Mouse (Mus musculus) megakaryocyte progenitor cell, adult 5-6 weeks (primary cell): ENCODE results near the gene Il5ra. TPM values are rescaled to one million over a fixed set of nuclear protein-coding genes. Genes with fewer than 3 reads are reported as not detected.
A peak's percentile ranks its signal among the peaks of the same experiment; 100 is the strongest.

Source experiments
- ATAC-seq: replicated peaks from 2 replicates; pipeline ENCODE4 v1.8.0; 2016; ENCODE audit warnings: mild to moderate bottlenecking, moderate TSS enrichment, inconsistent platforms; ENCODE audit not compliant: poor library complexity
- total RNA-seq, 2 experiments: library from RNA; stranded (forward) in 1 of 2; stranded (reverse) in 1 of 2; fragments of 157-497, 149-512 nt in 1 of 2; fragments of 200-1000 nt in 1 of 2; gene quantifications; 2 replicates each; pipeline versions ENCODE4 v1.2.3 to v1.2.4; 2015 to 2017

Il5ra gene
- total RNA-seq (2015) (0.46 and 0.49 TPM in 2 replicates), total RNA-seq (2017) (0.41 and 1.0 TPM in 2 replicates)

GRCm38 (mm10) chr6:106748887-106749388 lies at the start of gene Il5ra:
Gene Il5ra (minus strand): TSS chr6:106749037.
- peak; percentile 67 for ATAC-seq

- ATAC-seq = peak; percentile 65
These were observed 45.4 kb upstream of the Il5ra start for GRCm38 (mm10) chr6:106794094-106794814.

GRCm38 (mm10) chr6:106793621-106794020 lies 44.8 kb upstream of the Il5ra start:
- ATAC-seq = no peak

GRCm38 (mm10) chr6:106793088-106793487 lies 44.3 kb upstream of the Il5ra start:
- ATAC-seq = no peak

GRCm38 (mm10) chr6:106792486-106792885 lies 43.6 kb upstream of the Il5ra start:
- no peak for ATAC-seq

- peak; percentile 26; the same call in 1 of the 2 replicates for ATAC-seq
These were observed 42.6 kb upstream of the Il5ra start for GRCm38 (mm10) chr6:106791429-106791828.

- ATAC-seq = no peak
These were observed 38.3 kb upstream of the Il5ra start for GRCm38 (mm10) chr6:106787138-106787537.

GRCm38 (mm10) chr6:106770046-106770445 lies 21.2 kb upstream of the Il5ra start:
- ATAC-seq = no peak

- ATAC-seq = peak; percentile 65
These were observed 20.5 kb upstream of the Il5ra start for GRCm38 (mm10) chr6:106769290-106769866.

GRCm38 (mm10) chr6:106768640-106769289 lies 19.9 kb upstream of the Il5ra start, which contains the start of gene Trnt1:
Gene Trnt1 (plus strand): TSS chr6:106769120.
- ATAC-seq = peak; percentile 98

GRCm38 (mm10) chr6:106766774-106767173 lies 17.9 kb upstream of the Il5ra start:
- ATAC-seq = no peak

- ATAC-seq = no peak
These were observed 17.1 kb upstream of the Il5ra start for GRCm38 (mm10) chr6:106765892-106766291.

GRCm38 (mm10) chr6:106761486-106761885 lies 12.6 kb upstream of the Il5ra start:
- ATAC-seq = no peak

GRCm38 (mm10) chr6:106760473-106761218 lies 11.8 kb upstream of the Il5ra start:
- peak; percentile 69 for ATAC-seq

GRCm38 (mm10) chr6:106758299-106758698 lies 9.5 kb upstream of the Il5ra start:
- peak; percentile 53 for ATAC-seq

GRCm38 (mm10) chr6:106750291-106750690 lies 1.5 kb upstream of the Il5ra start:
- peak; percentile 79 for ATAC-seq

GRCm38 (mm10) chr6:106747804-106748203 lies 1.0 kb downstream of the Il5ra start:
- ATAC-seq = no peak

GRCm38 (mm10) chr6:106747251-106747650 lies 1.6 kb downstream of the Il5ra start:
- no peak for ATAC-seq

- no peak for ATAC-seq
These were observed 3.0 kb downstream of the Il5ra start for GRCm38 (mm10) chr6:106745673-106746394.

GRCm38 (mm10) chr6:106743556-106744233 lies 5.1 kb downstream of the Il5ra start:
- ATAC-seq = peak; percentile 72
